ENCODE assay signal across 8 mouse cellular contexts in genomic region chr2:92915659-92916631, GRCm38 (mm10). TPM values are rescaled to one million over a fixed set of nuclear protein-coding genes. Genes with fewer than 3 reads are reported as not detected.
DNase-seq lines count a peak whose midpoint lies in the region; ATAC-seq lines count a peak whose summit lies in the region.

No protein-coding gene starts in this region.

- peaks cover 0 to 9% of the 10 kb centered on the region in 2 experiments; a peak in 3 of 4 replicates for H3K4me1 ChIP-seq in heart, embryonic 14.5 days (ENCODE audit: control insufficient read depth in 2 of 2, insufficient read depth in 2 of 2, low read length in 2 of 2)
- peaks cover 68% of the 10 kb centered on the region for H3K4me1 ChIP-seq in forebrain, embryonic 12.5 days
- H3K4me1 ChIP-seq in midbrain, embryonic 13.5 days (replicated peaks) = peaks cover 86% of the 10 kb centered on the region

- peak overlapping the region; percentile 72 for H3K4me2 ChIP-seq in heart, embryonic 14.5 days (ENCODE audit: low read length)
- H3K4me2 ChIP-seq in forebrain, embryonic 12.5 days = peak overlapping the region; percentile 80
- H3K4me2 ChIP-seq in midbrain, embryonic 13.5 days (replicated peaks) = peak overlapping the region; percentile 83

- peaks cover 55% of the 10 kb centered on the region for H3K27me3 ChIP-seq in heart, embryonic 14.5 days (ENCODE audit: control insufficient read depth, insufficient read depth, low read length)
- H3K27me3 ChIP-seq in forebrain, embryonic 12.5 days = peaks cover 43% of the 10 kb centered on the region
- H3K27me3 ChIP-seq in midbrain, embryonic 13.5 days = peaks cover 5% of the 10 kb centered on the region; the same call in 1 of the 2 replicates

- no peak overlapping the region for H3K27ac ChIP-seq in heart, embryonic 14.5 days (replicated peaks in 1 of 2; ENCODE audit: control insufficient read depth in 1 of 2, insufficient read depth in 1 of 2, low read depth in 2 of 2, low read length in 2 of 2)
- peak overlapping the region; percentile 21 for H3K27ac ChIP-seq in forebrain, embryonic 12.5 days
- peak overlapping the region; percentile 84 for H3K27ac ChIP-seq in midbrain, embryonic 13.5 days

- 11% methylated on average over 9 of the region's 10 CpGs for WGBS in heart, embryonic 14.5 days
- 16% methylated on average over 8 of the region's 10 CpGs for WGBS in forebrain, embryonic 12.5 days
- 9% methylated on average over 8 of the region's 10 CpGs for WGBS in midbrain, embryonic 13.5 days

- peaks cover 4% of the 10 kb centered on the region; the same call in 1 of the 2 replicates for H3K9me3 ChIP-seq in heart, embryonic 14.5 days (ENCODE audit: control insufficient read depth, low read length)
- H3K9me3 ChIP-seq in forebrain, embryonic 12.5 days = no peaks in the 10 kb centered on the region
- H3K9me3 ChIP-seq in midbrain, embryonic 13.5 days = no peaks in the 10 kb centered on the region

- no peak overlapping the region; a peak in 1 of 4 replicates for H3K4me3 ChIP-seq in heart, embryonic 14.5 days (ENCODE audit: control insufficient read depth in 1 of 2, insufficient read depth in 1 of 2, low read depth in 1 of 2, low read length in 2 of 2)
- H3K4me3 ChIP-seq in forebrain, embryonic 12.5 days (replicated peaks) = peak overlapping the region; percentile 42
- peak overlapping the region; percentile 54 for H3K4me3 ChIP-seq in midbrain, embryonic 13.5 days (replicated peaks)

- no peak for DNase-seq in heart, adult 8-10 months (ENCODE audit: low spot score)
- DNase-seq in Muller cell, postnatal 12 days (ENCODE audit: inconsistent ontology term) = peak; percentile 12
- no peak for DNase-seq in spleen, postnatal 4 days (ENCODE audit: low spot score in 2 of 2)
- no peak for DNase-seq in urinary bladder, postnatal 25 days (ENCODE audit: low spot score)
- no peak for DNase-seq in right cerebral cortex, postnatal 14 days

- H3K9ac ChIP-seq in heart, embryonic 14.5 days (ENCODE audit: low read length) = no peak overlapping the region
- peak overlapping the region; percentile 51; the same call in 1 of the 2 replicates for H3K9ac ChIP-seq in forebrain, embryonic 12.5 days
- H3K9ac ChIP-seq in midbrain, embryonic 13.5 days (replicated peaks) = peak overlapping the region; percentile 77

- no peak for ATAC-seq in heart, embryonic 14.5 days (ENCODE audit: insufficient number of reproducible peaks, insufficient read depth, low FRiP score, low read depth)
- ATAC-seq in forebrain, embryonic 12.5 days (ENCODE audit: low FRiP score) = peak; percentile 27; the same call in 1 of the 2 replicates
- ATAC-seq in midbrain, embryonic 13.5 days = peak; percentile 5

- no peaks in the 10 kb centered on the region for H3K36me3 ChIP-seq in heart, embryonic 14.5 days (ENCODE audit: control insufficient read depth, insufficient read depth, low read length)
- no peaks in the 10 kb centered on the region for H3K36me3 ChIP-seq in forebrain, embryonic 12.5 days (replicated peaks)
- H3K36me3 ChIP-seq in midbrain, embryonic 13.5 days = no peaks in the 10 kb centered on the region

RNA-seq across cellular contexts. Expression of gene Syt13, which starts 1.0 kb away (rescaled TPM):
- 0.23 and 0.50 TPM in 2 replicates for polyA plus RNA-seq in heart, embryonic 14.5 days (2014; fragmentation: Nextera tagmentation; extraction: Ambion mirVana)
- total RNA-seq in heart, adult 8-10 months (2022) = under 1 TPM; 0.25 to 0.94 (median 0.38) TPM
- polyA plus RNA-seq in forebrain, embryonic 12.5 days (2016; fragmentation: Nextera tagmentation; extraction: Ambion mirVana) = 13.8 and 15.4 TPM in 2 replicates
- polyA plus RNA-seq in midbrain, embryonic 13.5 days (2015; fragmentation: Nextera tagmentation; extraction: Ambion mirVana) = 62.3 and 99.1 TPM in 2 replicates

Comparison
In these comparisons a context has a peak if more than half of its experiments do, and no peak if none do; other contexts are left out.
1. H3K27ac ChIP-seq: peak in forebrain, embryonic 12.5 days (single experiment) and midbrain, embryonic 13.5 days (single experiment); none in heart, embryonic 14.5 days (0 of 2).
2. H3K4me3 ChIP-seq: peak in forebrain, embryonic 12.5 days (single experiment) and midbrain, embryonic 13.5 days (single experiment); none in heart, embryonic 14.5 days (0 of 2).
3. Peak in every context shown above with its lines, with median percentiles within 50 percentile points of each other: H3K4me2 ChIP-seq.